Mouse (Mus musculus) lung, adult 2 months (tissue): ENCODE measurements around the gene Hinfp.

Source experiments
- CTCF ChIP-seq: fragments of 200-500 bp; IDR thresholded peaks from 2 replicates; pipeline ENCODE4 v1.5.1; 2011; ENCODE audit warnings: mild to moderate bottlenecking, low read length, control low read depth; ENCODE audit not compliant: insufficient read depth
- POLR2A ChIP-seq: fragments of 200-500 bp; IDR thresholded peaks from 2 replicates; pipeline ENCODE4 v1.6.1; 2011; ENCODE audit warnings: low read depth, mild to moderate bottlenecking, control low read depth, low read length, borderline replicate concordance; ENCODE audit errors: extremely low read depth

DNA sequence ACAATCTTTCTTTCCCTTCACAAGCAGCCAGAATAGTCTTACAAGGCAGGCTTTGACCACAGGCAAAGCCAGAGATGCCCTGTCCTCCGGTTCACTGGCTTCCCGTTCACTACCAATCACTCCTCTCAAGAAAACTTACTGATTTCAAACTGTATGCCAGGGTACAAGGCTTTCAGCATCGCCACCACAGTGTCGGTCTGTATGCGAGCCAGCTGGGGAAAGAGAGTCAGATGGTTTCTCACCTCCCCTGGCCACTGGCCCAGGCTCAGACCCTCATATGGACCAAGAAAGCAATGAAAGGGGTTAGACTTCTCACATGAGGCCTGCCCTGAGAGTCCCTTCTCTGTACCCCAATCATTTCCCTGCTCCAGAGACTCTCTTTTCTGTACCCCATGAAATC lies 36.0 kb upstream of the Hinfp start:
- TF ChIP-seq CTCF (no peak), POLR2A (no peak)
